Mouse (Mus musculus): Measurements from ENCODE around the gene Fam83e.

The Fam83e gene

DNA sequence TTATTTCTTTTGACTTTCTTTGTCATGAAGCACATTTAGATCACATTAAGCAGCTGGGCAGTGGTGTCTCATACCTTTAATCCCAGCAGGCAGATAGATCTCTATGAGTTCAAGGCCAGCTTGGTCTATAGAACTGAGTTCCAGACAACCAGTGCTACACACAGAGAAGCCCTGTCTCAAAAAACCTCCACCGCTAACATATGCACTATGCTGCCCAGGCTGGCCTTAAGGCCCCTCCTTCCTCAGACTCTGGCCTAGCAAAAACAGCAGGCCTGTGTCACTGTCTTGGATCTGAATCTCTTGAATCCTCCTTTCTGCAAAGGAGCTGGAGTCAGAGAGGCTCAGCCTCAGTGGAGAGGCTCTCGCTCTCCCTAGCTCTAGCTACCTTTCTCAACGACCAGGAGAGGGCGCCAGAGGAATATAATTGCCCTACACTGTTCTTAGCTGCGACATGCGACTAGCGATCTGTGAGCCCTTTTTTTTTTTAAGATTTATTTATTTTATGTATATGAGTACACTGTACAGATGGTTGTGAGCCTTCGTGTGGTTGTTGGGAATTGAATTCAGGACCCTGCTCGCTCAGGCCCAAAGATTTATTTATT lies 18.3 kb downstream of the Fam83e start:
- no peak for DNase-seq (ENCODE audit: extremely low read depth, low read depth, low spot score)

GRCm38 (mm10) chr7:45739820-45740219 lies 18.8 kb downstream of the Fam83e start:
- DNase-seq (ENCODE audit: extremely low read depth, low read depth, low spot score), result no peak

GRCm38 (mm10) chr7:45741308-45741707 lies 20.3 kb downstream of the Fam83e start:
- DNase-seq (ENCODE audit: extremely low read depth, low read depth, low spot score), result no peak

DNA sequence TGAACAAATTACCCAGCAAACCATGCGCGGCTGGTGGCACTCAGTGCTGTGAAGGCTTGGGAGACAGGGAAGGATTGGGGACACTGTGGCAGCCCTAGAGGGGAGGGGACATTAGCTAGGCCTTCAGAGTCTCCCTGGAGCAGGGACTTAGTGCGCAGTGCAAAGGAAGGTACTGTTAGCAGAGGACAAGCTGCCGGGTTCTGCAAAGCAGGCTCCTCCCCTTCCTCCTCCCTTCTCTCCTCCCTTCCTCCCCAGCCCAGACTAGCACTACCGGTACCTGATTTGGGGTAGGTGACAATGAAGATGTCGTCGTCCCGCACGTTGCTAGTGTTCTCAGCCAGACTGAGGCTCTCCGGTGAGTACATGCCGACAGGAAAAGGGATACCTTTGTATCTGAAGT lies 20.8 kb downstream of the Fam83e start:
- no peak for DNase-seq (ENCODE audit: extremely low read depth, low read depth, low spot score)

DNA sequence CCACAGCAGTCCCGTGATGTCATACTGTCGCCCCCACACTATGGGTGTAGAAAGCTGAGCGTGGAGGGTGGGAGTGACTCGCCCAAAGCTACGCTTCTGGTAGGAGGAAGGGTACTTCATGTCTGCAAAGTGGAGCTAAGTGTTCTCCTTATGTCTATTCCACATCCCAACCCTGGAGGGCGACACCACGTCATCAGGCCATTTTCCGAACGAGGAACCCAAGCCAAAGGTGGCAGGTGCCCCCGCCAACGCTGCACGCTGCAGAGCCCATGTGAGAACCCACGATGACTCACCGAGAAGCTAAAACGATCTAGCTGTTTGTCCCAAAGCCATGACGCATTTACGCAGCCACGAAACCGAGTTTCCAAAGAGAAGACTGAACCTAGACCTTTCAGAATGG lies 21.3 kb downstream of the Fam83e start:
- DNase-seq (ENCODE audit: extremely low read depth, low read depth, low spot score), result no peak

DNA sequence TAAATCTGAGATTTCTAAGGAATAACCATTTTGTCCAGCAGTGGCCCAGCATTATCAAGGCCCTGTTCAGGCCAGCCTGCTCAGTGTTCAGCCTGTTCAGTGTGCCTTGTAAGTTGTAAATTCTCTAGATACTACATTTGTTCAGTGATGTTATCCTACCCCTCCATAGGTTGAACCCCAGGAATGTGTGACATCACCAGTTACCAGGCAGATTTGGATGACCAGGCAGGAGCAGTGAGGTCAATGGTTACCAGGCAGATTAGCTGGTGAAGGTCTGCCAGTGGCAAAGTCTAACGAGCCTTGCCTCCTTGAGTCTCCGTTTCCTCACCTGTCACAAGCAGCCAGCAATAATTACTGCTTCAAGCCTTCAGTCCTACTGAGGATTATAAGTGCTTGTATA lies 23.4 kb downstream of the Fam83e start:
- DNase-seq (ENCODE audit: extremely low read depth, low read depth, low spot score), result no peak

DNA sequence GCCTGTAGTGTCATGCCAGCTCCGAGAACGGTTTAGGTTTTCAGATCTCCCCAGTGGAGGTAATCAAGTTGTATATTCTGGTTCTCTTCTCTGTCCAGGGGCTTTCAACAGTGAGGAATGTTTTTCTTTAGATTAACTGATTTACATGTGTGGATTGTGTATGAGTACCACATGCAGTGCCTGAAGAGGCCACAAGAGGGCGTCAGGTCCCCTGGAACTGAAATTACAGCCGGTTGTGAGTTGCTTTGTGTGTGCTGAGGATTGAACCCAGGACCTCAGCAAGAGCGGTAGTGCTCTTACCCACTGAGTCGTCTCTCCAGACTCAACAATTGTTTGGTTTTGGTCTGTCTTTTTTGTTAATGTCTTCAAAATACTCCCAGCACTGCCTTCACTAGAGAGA lies 25.5 kb downstream of the Fam83e start:
- no peak for DNase-seq (ENCODE audit: extremely low read depth, low read depth, low spot score)

- DNase-seq (ENCODE audit: extremely low read depth, low read depth, low spot score), result no peak
Observed at GRCm38 (mm10) chr7:45747450-45747849, 26.4 kb downstream of the Fam83e start.

- no peak for DNase-seq (ENCODE audit: extremely low read depth, low read depth, low spot score)
Observed at GRCm38 (mm10) chr7:45748110-45748509, 27.1 kb downstream of the Fam83e start.

- no peak for DNase-seq (ENCODE audit: extremely low read depth, low read depth, low spot score)
Observed at GRCm38 (mm10) chr7:45749401-45749800, 28.4 kb downstream of the Fam83e start.

- no peak for DNase-seq (ENCODE audit: extremely low read depth, low read depth, low spot score)
Observed at GRCm38 (mm10) chr7:45750162-45750561, 29.1 kb downstream of the Fam83e start.

GRCm38 (mm10) chr7:45755703-45756102 lies 34.7 kb downstream of the Fam83e start:
- DNase-seq (ENCODE audit: extremely low read depth, low read depth, low spot score), result no peak

DNA sequence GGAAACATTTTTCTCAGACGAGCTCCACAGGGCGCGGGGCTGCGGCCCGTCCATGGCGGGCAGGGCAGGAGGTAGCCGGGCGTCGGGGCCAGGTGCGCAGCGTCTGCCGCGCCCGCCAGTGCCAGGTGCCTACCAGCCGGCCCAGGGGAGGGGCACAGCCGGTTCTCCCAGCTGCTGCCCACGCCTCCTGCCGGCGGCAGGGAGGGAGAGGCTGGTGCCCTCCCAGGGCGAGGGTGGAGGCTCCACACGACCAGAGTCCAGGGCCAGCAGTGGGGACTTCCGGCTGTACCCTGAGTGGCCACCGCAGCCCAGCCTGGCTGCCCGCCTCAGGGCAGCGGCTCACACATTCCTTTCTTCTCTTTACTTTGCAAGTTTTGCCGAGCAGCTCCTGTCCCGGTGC lies 38.4 kb downstream of the Fam83e start:
- DNase-seq (ENCODE audit: extremely low read depth, low read depth, low spot score), result no peak

DNA sequence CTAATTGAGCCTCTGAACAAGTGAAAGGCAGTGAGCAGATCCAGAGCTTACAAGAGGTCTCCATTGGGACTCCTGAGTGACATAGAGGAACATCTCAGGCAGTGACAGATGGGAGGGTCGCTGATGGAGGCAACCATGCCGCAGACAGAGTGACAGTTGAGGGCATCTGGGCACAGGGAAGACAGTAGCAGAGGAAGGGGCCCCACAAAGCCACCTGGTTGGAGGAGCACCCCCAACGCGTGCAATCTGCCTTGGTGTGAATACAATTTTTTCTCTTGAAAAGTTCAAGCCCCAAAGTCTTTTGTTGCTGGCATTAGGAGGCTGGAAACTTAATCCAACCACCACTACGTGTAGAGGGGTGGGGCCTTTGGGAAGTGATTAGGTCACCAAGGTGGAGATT lies 39.1 kb downstream of the Fam83e start:
- no peak for DNase-seq (ENCODE audit: extremely low read depth, low read depth, low spot score)

GRCm38 (mm10) chr7:45765995-45766394 lies 45.0 kb downstream of the Fam83e start:
- no peak for DNase-seq (ENCODE audit: extremely low read depth, low read depth, low spot score)

- DNase-seq (ENCODE audit: extremely low read depth, low read depth, low spot score), result no peak
Observed at GRCm38 (mm10) chr7:45766764-45767163, 45.8 kb downstream of the Fam83e start.

- DNase-seq (ENCODE audit: extremely low read depth, low read depth, low spot score), result no peak
Observed at GRCm38 (mm10) chr7:45767500-45767899, 46.5 kb downstream of the Fam83e start.

DNA sequence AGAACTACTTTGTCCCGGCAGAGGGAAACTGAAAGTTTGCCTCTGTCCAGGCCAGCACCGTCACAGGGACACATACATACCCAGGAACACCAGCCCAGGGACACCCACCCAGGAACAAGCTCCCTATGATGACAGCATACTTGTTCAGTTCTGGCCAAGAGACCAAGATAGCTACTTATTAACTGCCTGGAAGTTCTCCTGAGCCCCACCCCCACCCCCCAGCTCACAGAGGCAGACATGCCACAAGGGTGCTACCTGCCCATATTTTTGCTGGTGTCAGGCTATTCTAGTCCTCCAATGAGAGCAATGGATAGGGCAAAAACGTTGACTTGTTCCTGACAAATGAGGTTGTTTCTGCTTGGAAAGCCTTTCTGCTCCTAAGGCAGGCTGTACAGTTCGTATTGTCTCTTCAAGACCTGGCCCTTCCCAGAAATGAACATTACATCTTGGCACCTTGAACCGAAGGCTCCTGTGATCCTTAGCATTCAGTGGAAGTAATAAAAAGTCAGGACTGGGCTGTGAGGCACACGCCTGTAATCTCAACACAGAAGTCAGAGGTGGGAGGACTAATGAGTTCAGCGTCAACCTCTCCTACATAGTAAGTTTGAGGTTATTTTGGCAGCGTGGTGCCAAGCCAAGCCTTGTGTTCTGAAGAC lies 49.5 kb downstream of the Fam83e start:
- DNase-seq (ENCODE audit: extremely low read depth, low read depth, low spot score), result no peak

DNA sequence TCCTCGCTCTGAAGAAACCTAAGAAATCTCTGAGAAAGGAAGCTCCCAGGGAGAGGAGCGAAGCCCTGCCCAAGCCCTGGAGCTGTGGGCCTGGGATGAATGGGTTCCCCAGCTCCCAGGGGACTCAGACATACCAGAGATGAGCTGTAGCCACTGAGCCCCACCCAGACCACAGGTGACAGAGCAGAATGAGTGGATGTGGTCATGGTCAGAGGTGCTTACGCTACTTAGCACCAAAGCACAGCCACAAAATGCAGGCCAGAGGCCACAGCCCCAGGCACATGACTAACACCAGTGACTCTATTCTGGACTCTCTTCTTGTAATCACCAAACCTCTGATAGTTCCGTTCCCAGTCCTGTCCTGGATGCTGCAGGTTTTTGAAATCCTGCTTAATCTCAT lies 50.1 kb downstream of the Fam83e start:
- no peak for DNase-seq (ENCODE audit: extremely low read depth, low read depth, low spot score)

GRCm38 (mm10) chr7:45775237-45775636 lies 54.2 kb downstream of the Fam83e start:
- DNase-seq (ENCODE audit: extremely low read depth, low read depth, low spot score), result no peak
